Mouse (Mus musculus): ENCODE data around the gene Snx20. TPM values are rescaled to one million over a fixed set of nuclear protein-coding genes. Genes with fewer than 3 reads are reported as not detected.

Gene Snx20
- polyA plus RNA-seq (2012; rRNA removed): 52.3 and 69.5 TPM in 2 replicates

DNA sequence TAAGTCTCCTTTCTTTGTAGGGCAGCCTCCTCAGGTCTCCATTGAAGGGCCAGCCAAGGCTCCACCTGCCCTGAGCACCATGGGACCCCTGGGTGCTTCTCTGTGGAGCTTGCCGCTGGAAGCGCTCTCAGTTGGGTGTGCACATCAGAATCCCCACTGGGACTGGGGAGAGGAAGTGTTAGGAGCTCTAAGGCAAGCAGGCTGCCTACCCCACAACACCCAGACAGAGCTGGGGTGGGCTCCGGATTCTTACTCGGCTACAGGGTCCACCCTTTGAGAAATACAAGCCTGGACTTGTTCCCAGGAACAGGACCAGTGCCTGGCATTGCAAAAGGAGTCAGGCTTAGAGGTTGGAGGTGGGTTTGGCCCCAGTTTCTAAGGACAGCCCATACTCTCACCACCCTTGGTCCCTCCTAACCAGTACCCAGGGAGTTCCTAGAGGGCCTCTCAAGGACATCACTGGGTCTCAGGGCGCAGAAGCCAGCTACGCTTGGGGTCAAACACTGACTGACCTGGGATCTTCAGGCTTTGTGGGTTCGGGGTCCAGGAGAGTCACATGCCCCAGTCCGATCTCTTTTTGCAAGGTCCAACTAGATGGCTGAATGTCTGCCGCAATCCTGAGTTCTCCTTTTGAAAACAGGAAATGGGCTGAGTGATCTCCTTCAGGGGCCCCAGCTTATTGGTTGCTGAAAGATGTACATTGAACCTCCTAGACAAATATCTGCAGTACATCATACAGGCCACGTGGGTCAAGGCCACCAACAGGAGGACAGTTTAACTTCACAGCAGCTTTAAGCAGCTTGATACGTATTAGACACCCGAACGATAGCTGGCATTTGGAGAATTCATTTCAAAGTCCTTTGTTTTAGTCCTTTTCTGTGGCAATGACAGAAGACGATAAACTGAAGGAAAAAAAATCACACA lies at the start of gene Snx20:
Gene Snx20, minus strand, starts transcription at position 655 of the 924 bp plus-strand sequence.
- Histone ChIP-seq H3K4me1 (replicated peaks; ENCODE audit: control insufficient read depth, insufficient read depth, low read length) (peaks cover 26% of the 10 kb centered on the region), H3K36me3 (ENCODE audit: control insufficient read depth, insufficient read depth, low read length) (no peaks in the 10 kb centered on the region), H3K27ac (ENCODE audit: control insufficient read depth, insufficient read depth, low read length) (peak within 1 kb of the TSS; percentile 73), H3K4me3 (ENCODE audit: control insufficient read depth, insufficient read depth, low read length) (peak within 1 kb of the TSS; percentile 92), H3K27me3 (ENCODE audit: control insufficient read depth, insufficient read depth, low read length) (no peaks in the 10 kb centered on the region)
- TF ChIP-seq POLR2A (IDR thresholded peaks at IDR 0.05; ENCODE audit: control insufficient read depth, extremely low read depth, insufficient read depth, low read length, poor library complexity): no peak
- TF ChIP-seq CTCF (IDR thresholded peaks at IDR 0.05; ENCODE audit: borderline replicate concordance, control insufficient read depth, extremely low read depth, insufficient read depth, low read length, poor library complexity): no peak
- 10% methylated on average over 14 of the region's 14 CpGs for WGBS
- peak; percentile 70 for DNase-seq

DNA sequence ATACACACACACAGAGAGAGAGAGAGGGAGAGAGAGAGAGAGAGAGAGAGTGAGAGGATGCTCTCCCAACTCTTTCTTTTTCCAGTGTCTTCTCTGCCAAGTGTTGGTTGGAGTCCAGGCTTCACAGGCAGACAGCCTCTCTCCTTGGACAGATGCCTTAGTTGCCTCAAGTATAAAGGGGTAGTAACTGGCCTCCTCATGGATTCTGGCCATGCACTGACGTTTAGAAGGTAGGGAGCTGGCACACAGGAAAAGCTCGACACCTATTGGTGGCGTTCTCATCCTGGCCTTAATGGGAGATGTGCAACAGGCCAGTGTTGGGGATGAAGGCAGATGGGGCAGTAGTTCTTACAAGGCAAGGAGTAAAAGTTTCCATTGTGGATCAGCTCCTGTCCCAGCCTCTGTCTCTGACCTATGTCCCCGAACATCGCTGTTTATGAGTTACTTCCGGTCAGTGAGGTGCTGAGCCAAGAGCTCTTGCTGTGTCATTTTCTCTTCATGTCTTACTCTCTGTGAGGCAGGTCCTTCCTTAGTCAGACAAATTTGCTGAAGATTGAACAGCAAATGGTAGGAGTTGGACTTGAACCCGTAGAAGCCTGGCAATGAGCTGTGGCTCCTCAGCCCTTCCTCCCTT lies 47.8 kb upstream of the Snx20 start:
- Histone ChIP-seq H3K4me1 (replicated peaks; ENCODE audit: control insufficient read depth, insufficient read depth, low read length) (peaks cover 4% of the 10 kb centered on the region), H3K4me3 (ENCODE audit: control insufficient read depth, insufficient read depth, low read length) (no peak overlapping the region), H3K27me3 (ENCODE audit: control insufficient read depth, insufficient read depth, low read length) (no peaks in the 10 kb centered on the region), H3K27ac (ENCODE audit: control insufficient read depth, insufficient read depth, low read length) (no peak overlapping the region), H3K36me3 (ENCODE audit: control insufficient read depth, insufficient read depth, low read length) (no peaks in the 10 kb centered on the region)
- TF ChIP-seq CTCF (IDR thresholded peaks at IDR 0.05; ENCODE audit: borderline replicate concordance, control insufficient read depth, extremely low read depth, insufficient read depth, low read length, poor library complexity) (no peak), POLR2A (IDR thresholded peaks at IDR 0.05; ENCODE audit: control insufficient read depth, extremely low read depth, insufficient read depth, low read length, poor library complexity) (no peak)
- 96% methylated on average over 7 of the region's 7 CpGs for WGBS
- DNase-seq: no peak

DNA sequence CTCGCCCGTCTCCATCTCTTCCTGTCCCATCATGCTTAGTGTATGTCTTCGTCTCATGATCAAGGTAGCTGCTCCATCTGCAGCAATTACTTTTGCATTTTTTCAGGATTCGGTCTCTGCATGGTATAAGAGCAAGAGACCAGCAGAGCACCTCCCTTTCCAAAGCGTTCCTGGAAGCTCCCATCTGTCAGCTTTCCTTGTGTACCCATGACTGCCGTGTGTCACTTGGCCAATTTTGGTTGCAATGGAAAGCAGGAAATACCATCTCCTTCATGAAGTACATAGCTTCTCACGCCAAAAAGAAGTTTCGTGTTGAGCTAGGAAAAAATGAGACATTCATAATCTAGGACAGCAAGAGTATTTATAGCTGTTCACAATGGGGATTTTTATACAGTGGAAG lies 45.1 kb upstream of the Snx20 start:
- TF ChIP-seq CTCF (IDR thresholded peaks at IDR 0.05; ENCODE audit: borderline replicate concordance, control insufficient read depth, extremely low read depth, insufficient read depth, low read length, poor library complexity) (no peak), POLR2A (IDR thresholded peaks at IDR 0.05; ENCODE audit: control insufficient read depth, extremely low read depth, insufficient read depth, low read length, poor library complexity) (no peak)
- DNase-seq: no peak
- WGBS: 93% methylated on average over 8 of the region's 8 CpGs
- H3K4me1 ChIP-seq (replicated peaks; ENCODE audit: control insufficient read depth, insufficient read depth, low read length): 0 out of 2 replicates have a peak, but pooled peaks cover 5% of the 10 kb centered on the region
- no peak overlapping the region for H3K27ac ChIP-seq (ENCODE audit: control insufficient read depth, insufficient read depth, low read length)
- no peak overlapping the region for H3K4me3 ChIP-seq (ENCODE audit: control insufficient read depth, insufficient read depth, low read length)
- no peaks in the 10 kb centered on the region for H3K27me3 ChIP-seq (ENCODE audit: control insufficient read depth, insufficient read depth, low read length)
- no peaks in the 10 kb centered on the region for H3K36me3 ChIP-seq (ENCODE audit: control insufficient read depth, insufficient read depth, low read length)

DNA sequence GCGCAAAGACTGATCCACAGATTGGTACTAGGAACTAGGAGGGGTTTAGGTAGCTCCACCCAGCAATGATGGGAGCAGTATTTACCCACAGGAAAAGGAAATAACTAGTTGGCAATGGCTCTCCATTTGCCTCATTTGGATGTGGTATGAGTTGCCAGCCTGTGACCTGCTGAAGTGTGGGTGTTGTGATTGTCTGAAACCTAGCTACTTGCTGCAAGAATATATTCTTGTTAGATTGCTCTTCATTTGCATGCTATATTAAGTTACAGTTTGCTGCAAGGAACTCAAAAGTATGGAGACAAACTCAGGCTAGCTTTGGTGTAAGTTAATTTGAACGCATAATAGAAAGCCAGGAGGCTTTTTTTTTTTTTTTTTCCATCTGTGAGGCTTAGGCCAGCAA lies 44.6 kb upstream of the Snx20 start:
- Histone ChIP-seq H3K4me1 (replicated peaks; ENCODE audit: control insufficient read depth, insufficient read depth, low read length) (0 out of 2 replicates have a peak, but pooled peaks cover 3% of the 10 kb centered on the region), H3K27me3 (ENCODE audit: control insufficient read depth, insufficient read depth, low read length) (no peaks in the 10 kb centered on the region), H3K27ac (ENCODE audit: control insufficient read depth, insufficient read depth, low read length) (no peak overlapping the region), H3K36me3 (ENCODE audit: control insufficient read depth, insufficient read depth, low read length) (no peaks in the 10 kb centered on the region), H3K4me3 (ENCODE audit: control insufficient read depth, insufficient read depth, low read length) (no peak overlapping the region)
- WGBS: 98% methylated on average over 2 of the region's 2 CpGs
- TF ChIP-seq POLR2A (IDR thresholded peaks at IDR 0.05; ENCODE audit: control insufficient read depth, extremely low read depth, insufficient read depth, low read length, poor library complexity) (no peak), CTCF (IDR thresholded peaks at IDR 0.05; ENCODE audit: borderline replicate concordance, control insufficient read depth, extremely low read depth, insufficient read depth, low read length, poor library complexity) (no peak)
- no peak for DNase-seq

DNA sequence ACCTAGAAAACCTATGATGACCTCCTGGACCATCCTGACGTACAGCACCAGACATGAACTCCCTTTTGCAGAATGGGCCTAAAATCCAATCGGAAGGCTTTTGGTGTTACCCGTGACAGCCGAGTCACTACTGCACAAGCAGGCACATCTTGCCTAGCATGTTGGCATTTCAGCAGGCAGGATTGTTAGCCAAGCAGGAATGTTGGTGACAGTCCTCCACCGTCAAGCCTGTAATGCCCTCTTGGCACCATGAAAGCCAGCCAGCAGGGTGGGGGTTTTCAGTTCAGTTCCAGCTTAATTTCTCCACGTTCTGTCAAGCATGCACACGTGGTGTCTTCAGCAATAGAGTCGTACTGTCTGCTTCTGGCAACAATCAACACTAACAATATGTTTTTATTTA lies 41.1 kb upstream of the Snx20 start:
- Histone ChIP-seq H3K27me3 (ENCODE audit: control insufficient read depth, insufficient read depth, low read length) (no peaks in the 10 kb centered on the region), H3K36me3 (ENCODE audit: control insufficient read depth, insufficient read depth, low read length) (no peaks in the 10 kb centered on the region), H3K4me3 (ENCODE audit: control insufficient read depth, insufficient read depth, low read length) (no peak overlapping the region), H3K27ac (ENCODE audit: control insufficient read depth, insufficient read depth, low read length) (no peak overlapping the region), H3K4me1 (replicated peaks; ENCODE audit: control insufficient read depth, insufficient read depth, low read length) (peaks cover 11% of the 10 kb centered on the region)
- 95% methylated on average over 8 of the region's 8 CpGs for WGBS
- DNase-seq: no peak
- TF ChIP-seq CTCF (IDR thresholded peaks at IDR 0.05; ENCODE audit: borderline replicate concordance, control insufficient read depth, extremely low read depth, insufficient read depth, low read length, poor library complexity) (no peak), POLR2A (IDR thresholded peaks at IDR 0.05; ENCODE audit: control insufficient read depth, extremely low read depth, insufficient read depth, low read length, poor library complexity) (no peak)

DNA sequence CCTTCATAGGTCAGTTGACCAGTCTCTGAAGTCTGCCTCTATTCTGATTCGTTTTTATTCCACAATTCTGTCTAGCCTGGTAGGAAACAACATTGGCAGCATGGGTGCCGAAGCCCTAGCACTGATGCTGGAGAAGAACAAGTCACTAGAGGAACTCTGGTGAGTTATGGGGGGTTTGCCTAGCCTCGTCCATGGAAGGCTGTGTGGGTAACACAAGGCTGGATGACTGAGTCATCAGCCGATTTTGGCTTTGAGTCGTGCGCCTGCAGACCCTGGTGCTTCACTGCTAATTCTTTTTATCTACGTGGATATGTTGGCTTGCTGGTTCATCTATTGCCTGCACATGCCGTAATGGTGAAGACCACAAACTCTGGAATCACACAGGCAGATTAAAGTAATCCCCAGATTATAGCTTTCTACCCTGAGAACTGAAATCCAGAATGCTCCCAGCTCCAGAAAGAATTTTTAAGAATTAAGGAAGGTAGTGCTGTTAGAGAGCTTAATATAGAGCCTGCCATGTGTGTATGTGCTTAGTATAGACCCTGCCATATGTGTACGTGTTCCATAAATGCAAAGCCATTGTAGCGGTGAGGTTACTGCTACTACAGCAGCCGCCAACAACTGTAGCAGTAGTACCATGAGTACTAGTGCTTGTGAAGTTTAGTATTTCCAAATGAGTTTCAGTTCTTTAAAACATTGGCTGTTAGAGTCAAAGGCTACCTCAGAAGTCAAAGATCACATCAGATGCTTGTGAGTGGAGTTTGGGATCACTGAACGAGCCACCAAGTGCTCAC lies 39.6 kb upstream of the Snx20 start:
- TF ChIP-seq CTCF (IDR thresholded peaks at IDR 0.05; ENCODE audit: borderline replicate concordance, control insufficient read depth, extremely low read depth, insufficient read depth, low read length, poor library complexity) (no peak), POLR2A (IDR thresholded peaks at IDR 0.05; ENCODE audit: control insufficient read depth, extremely low read depth, insufficient read depth, low read length, poor library complexity) (no peak)
- 95% methylated on average over 12 of the region's 12 CpGs for WGBS
- Histone ChIP-seq H3K27ac (ENCODE audit: control insufficient read depth, insufficient read depth, low read length) (no peak overlapping the region), H3K36me3 (ENCODE audit: control insufficient read depth, insufficient read depth, low read length) (no peaks in the 10 kb centered on the region), H3K4me3 (ENCODE audit: control insufficient read depth, insufficient read depth, low read length) (no peak overlapping the region), H3K27me3 (ENCODE audit: control insufficient read depth, insufficient read depth, low read length) (no peaks in the 10 kb centered on the region), H3K4me1 (replicated peaks; ENCODE audit: control insufficient read depth, insufficient read depth, low read length) (peaks cover 24% of the 10 kb centered on the region)
- DNase-seq: no peak

Data from thymus, adult 2 months (tissue).